Mouse (Mus musculus) limb, embryonic 11.5 days (tissue): ENCODE results near the gene Gm13212. TPM values are rescaled to one million over a fixed set of nuclear protein-coding genes. Genes with fewer than 3 reads are reported as not detected.
"Not testable (repeated sequence)": the region's sequence is repeated elsewhere in the genome, so short reads cannot be mapped to it uniquely, and the experiment has no call there.

Experiments used
- ATAC-seq: fragments of 200-750 bp; cut with Nextera tagmentation; 2 replicates; pipeline ENCODE4 v1.8.0; 2017; ENCODE audit warnings: low read depth; ENCODE audit not compliant: insufficient number of reproducible peaks, low FRiP score, low TSS enrichment
- DNase-seq: peaks from one replicate; pipeline ENCODE4 v3.0.0-alpha.2; 2015; ENCODE audit warnings: low spot score
- H3K27ac ChIP-seq: fragments of 300-500 bp; sonication (generic); replicated peaks from 2 replicates; pipeline ENCODE4 v1.5.1; 2014; ENCODE audit warnings: low read depth, mild to moderate bottlenecking, low read length
- H3K27me3 ChIP-seq: fragments of 300-500 bp; sonication (generic); 2 replicates; pipeline ENCODE4 v1.6.1; 2014; ENCODE audit warnings: mild to moderate bottlenecking, low read length, mixed read lengths; ENCODE audit not compliant: control insufficient read depth, insufficient read depth
- H3K36me3 ChIP-seq: fragments of 300-500 bp; sonication (generic); 2 replicates; pipeline ENCODE4 v1.6.1; 2014; ENCODE audit warnings: mild to moderate bottlenecking, low read length, moderate library complexity, mixed read lengths; ENCODE audit not compliant: control insufficient read depth, insufficient read depth
- H3K4me1 ChIP-seq: fragments of 300-500 bp; sonication (generic); 2 replicates; pipeline ENCODE4 v1.6.1; 2014; ENCODE audit warnings: low read length, mixed read lengths; ENCODE audit not compliant: control insufficient read depth, insufficient read depth
- H3K4me2 ChIP-seq: fragments of 300-500 bp; sonication (generic); 2 replicates; pipeline ENCODE4 v1.6.1; 2014; ENCODE audit warnings: low read depth, mild to moderate bottlenecking, moderate library complexity; ENCODE audit not compliant: severe bottlenecking
- H3K4me3 ChIP-seq: fragments of 300-500 bp; sonication (generic); 2 replicates; pipeline ENCODE4 v1.5.1; 2014; ENCODE audit warnings: low read depth, low read length
- H3K9ac ChIP-seq: fragments of 300-500 bp; sonication (generic); 2 replicates; pipeline ENCODE4 v1.6.1; 2014; ENCODE audit warnings: mild to moderate bottlenecking, low read length
- H3K9me3 ChIP-seq: fragments of 300-500 bp; sonication (generic); 2 replicates; pipeline ENCODE4 v1.6.1; 2016; ENCODE audit warnings: low read length; ENCODE audit not compliant: control insufficient read depth
- WGBS: fragments of 180-500 bp; shearing (Covaris S2); extraction: QIAGEN DNeasy Blood & Tissue Kit; methylation state at CpG from one replicate; pipeline ENCODE4 v1.1.7; 2014; 5-methylcytosine and 5-hydroxymethylcytosine counted together
- polyA plus RNA-seq: library from polyadenylated mRNA; unstranded; fragments of >200 nt; fragmentation: Nextera tagmentation; extraction: Ambion mirVana; gene quantifications from 2 replicates; pipeline ENCODE4 v1.2.1, GENCODE M21; 2014

The Gm13212 gene
- polyA plus RNA-seq, 1 experiment from 2014 or later, result 2.8 TPM

GRCm38 (mm10) chr4:145674286-145674780, 89.4 kb downstream of the Gm13212 start:
- 76% methylated on average over 2 of the region's 2 CpGs for WGBS

More at GRCm38 (mm10) chr4:145674286-145674780, 89.4 kb downstream of the Gm13212 start:
- not testable (repeated sequence) for ATAC-seq, DNase-seq, H3K27me3 ChIP-seq, H3K9me3 ChIP-seq, H3K36me3 ChIP-seq, H3K4me3 ChIP-seq, H3K4me2 ChIP-seq, H3K9ac ChIP-seq, H3K27ac ChIP-seq, H3K4me1 ChIP-seq

Other genes with a start within 250 kb of the Gm13212 start
- gene Zfp990, start 74.4 kb upstream of the Gm13212 start, polyA plus RNA-seq, result 0.10 and 0.11 TPM in 2 replicates
- gene Zfp980, start 85.5 kb downstream of the Gm13212 start, polyA plus RNA-seq, result not detected in 2 replicates